Mouse (Mus musculus) embryo, embryonic 10.5 days (tissue): ENCODE data around the gene Lima1.
"Not testable (repeated sequence)": the region's sequence is repeated elsewhere in the genome, so short reads cannot be mapped to it uniquely, and the experiment has no call there.

Experiments used
- DNase-seq: peaks from one replicate; pipeline ENCODE4 v3.0.0-alpha.2; 2015; ENCODE audit warnings: low spot score

The Lima1 gene

GRCm38 (mm10) chr15:99834681-99835080 lies 40.6 kb downstream of the Lima1 start:
- no peak for DNase-seq

DNA sequence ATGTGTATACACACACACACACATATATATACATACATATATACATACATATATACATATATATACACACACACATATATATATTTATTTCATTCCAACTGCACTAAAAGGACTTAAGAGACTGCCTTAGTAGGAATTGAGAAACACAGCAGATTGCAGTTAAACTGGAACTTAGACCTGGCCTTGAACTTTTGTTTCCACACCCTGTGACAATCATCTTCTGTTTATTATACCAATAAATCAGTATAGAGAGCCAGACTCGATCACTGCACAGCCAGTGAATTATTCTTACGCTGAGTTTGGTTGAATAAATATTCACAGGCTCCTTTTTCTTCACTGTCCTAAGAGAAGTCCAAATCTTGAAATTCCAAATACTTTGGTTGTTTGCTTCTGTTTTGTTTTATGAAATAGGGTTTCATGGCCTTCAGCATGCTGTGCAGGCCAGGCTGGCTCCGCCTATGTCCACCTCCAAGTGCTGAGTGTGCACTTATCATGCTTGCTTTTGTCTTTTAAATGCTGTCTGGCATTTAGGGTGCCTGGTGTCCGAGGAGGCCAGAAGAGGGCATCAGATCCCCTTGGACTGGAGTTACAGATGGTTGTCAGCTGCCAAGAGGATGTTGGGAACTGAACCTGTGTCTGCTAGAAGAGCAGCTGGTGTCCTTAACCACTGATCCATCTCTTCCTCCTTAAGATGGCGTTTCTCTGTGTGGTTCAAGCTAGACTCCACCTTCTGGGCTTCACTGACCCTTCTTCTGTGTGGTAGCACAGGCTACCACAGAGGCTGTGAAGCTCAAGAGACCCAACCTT lies 41.4 kb downstream of the Lima1 start:
- no peak for DNase-seq

DNA sequence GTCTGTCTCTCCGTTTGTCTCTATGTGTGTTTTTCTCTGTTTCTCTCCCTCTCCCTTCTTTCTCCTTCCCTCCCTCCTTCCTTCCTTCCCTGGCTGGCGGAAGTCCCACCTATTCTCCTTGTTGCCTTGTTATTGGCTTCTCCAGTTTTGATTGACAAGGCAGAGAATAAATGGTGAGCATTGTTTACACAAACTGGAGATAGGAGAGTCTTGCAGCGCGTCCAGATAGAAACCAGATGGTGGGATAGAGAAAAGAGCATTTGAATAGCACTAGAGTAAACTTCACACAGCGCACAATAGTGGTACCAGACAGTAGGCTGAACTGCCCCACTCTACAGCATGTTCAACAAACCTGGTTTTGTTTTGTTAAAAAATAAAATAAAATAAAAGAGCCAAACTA lies 43.7 kb downstream of the Lima1 start:
- DNase-seq = peak; percentile 61

- DNase-seq = no peak
These were observed 47.2 kb downstream of the Lima1 start for GRCm38 (mm10) chr15:99828061-99828460.

DNA sequence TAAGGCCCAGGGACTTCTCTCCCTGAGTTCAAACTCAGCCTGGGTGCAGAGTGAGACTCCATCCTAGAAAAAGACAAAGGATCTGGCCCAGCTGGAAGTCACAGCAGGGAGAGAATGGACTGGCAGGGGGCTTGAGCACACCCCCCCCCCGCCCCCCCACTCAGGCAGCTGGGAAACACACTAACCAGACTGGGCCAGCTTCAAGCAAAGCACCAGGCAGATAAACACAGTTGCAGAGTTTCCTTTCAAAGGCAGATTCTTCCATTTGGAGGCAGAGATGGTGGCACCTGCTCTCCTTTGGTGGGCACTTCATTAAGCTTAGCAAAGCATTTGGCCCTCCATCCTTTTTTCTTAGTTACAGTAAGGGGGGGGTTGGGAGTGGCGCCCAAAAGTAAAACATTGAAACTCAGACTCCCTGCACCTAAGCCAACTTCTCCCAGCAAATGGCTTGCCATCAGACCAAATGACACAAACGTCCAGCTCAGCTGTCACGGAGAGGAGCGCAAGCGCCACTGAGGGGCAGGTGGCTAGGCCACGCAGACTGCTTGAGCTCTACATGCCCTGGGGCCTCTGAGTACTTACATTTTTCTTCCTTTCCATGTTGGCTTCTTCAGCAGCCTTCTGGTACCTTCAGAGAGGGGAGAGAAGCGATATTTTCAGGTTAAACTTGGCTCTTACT lies 48.9 kb downstream of the Lima1 start:
- no peak for DNase-seq

DNA sequence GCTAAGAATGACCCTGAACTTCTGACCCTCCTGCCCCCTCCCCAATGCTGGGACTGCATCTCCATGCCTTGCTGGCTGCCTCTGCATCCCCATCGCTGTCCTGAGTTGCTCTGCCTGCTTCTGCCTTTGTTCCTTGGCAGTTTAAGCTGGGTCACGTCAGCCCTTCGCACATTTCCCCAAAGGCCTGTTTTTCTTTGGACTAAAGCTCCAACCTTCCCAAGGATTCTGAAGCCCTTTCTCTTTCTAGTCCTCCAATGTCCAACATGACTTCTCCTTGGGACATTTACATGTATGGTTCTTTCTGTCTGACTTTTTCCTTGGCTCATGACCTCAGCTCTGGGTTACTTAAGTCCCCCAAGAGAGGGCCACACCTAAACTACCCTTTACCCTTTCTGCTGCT lies 50.0 kb downstream of the Lima1 start:
- DNase-seq = no peak

DNA sequence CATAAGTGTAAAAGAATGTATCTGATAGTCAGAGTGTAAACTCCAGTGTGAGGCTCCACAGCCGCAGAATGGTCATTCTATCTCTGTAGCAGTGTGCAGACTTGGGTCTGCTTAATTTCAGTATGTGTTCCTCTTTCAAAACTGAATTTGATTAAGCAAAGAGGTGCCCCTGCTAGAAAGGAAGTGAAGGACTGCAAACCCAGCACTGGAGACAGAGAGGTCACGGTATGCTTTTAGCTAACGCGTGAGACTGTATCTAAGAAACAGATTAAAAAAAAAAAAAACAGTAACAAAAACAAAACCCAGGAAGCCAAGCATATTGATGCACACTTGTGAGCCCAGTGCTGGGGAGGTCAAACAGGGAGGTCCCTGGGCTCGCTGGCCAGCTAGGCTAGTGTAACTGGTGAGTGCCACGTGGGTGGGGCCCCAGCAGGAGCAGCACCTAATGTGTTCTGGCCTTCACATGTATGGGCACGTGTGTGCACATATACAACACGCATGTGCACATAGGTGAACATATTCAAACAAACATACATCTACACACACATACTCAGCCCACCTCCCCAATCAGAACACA lies 51.8 kb downstream of the Lima1 start:
- no peak for DNase-seq

DNA sequence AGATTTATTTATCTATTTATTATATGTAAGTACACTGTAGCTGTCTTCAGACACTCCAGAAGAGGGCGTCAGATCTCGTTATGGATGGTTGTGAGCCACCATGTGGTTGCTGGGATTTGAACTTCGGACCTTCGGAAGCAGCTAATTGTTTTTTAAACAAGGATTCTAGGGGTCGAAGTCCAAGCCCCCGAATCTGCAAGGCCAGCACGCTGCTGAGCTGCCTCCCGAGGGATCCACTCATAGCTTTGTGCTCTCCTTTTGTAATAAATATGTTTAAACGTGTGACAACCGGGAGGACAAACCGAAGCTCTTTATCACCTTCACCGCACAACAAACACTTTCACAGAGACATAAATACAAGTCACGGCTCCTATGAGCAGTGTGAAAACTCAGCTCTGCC lies 52.8 kb downstream of the Lima1 start:
- DNase-seq = not testable (repeated sequence)

GRCm38 (mm10) chr15:99819621-99820279 lies 55.5 kb downstream of the Lima1 start:
- peak; percentile 75 for DNase-seq

DNA sequence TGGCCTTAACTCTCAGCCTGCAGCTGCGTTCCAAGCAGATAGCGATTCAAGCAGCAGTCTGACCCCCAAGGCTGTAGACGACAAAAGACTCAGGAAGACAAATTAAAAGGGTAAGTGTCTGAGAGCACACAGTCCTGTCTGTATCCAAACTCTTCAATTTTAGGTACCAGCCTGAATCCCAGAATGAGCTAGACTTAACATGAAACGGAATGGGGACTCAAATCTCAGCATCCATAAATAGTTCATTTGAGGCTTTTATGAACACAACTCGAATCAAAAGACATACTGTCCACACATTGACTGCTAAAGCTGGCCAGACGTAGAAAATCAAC lies 56.2 kb downstream of the Lima1 start:
- no peak for DNase-seq

- DNase-seq = peak; percentile 91
These were observed 56.7 kb downstream of the Lima1 start for GRCm38 (mm10) chr15:99818321-99819108.

GRCm38 (mm10) chr15:99817343-99818235 lies 57.7 kb downstream of the Lima1 start:
- peak; percentile 65 for DNase-seq

GRCm38 (mm10) chr15:99815999-99816398 lies 59.3 kb downstream of the Lima1 start:
- no peak for DNase-seq

DNA sequence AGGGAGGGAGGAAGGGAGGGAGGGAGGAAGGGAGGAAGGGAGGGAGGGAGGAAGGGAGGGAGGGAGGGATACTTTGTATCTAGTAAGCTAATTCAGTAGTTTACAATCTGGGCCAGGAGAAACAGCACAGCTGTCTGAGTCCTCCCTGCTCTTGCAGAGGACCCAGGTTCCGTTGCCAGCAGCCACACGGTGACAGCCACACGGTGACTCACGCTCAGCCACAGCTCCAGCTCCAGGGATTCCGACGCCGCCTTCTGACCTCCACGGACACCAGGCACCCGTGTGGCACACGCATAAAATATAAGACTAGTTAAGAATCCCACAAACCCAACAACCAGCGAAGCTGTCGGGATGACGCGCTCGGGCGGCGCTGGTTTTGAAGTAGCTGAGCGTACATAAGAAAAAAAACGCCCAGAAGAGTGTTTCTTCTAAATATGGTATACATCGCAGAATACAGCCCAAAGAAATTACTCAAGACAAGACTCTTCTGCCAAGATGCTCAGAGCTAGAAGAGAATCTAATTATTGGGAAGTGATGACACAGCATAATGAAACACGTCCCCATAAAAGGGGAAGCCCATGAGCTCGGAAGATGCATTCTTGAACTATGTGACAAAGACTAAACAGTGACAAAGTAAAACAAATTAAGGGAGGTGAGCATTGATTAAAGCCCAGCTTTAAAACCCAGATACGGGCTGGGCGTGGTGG lies 60.5 kb downstream of the Lima1 start:
- DNase-seq = no peak

DNA sequence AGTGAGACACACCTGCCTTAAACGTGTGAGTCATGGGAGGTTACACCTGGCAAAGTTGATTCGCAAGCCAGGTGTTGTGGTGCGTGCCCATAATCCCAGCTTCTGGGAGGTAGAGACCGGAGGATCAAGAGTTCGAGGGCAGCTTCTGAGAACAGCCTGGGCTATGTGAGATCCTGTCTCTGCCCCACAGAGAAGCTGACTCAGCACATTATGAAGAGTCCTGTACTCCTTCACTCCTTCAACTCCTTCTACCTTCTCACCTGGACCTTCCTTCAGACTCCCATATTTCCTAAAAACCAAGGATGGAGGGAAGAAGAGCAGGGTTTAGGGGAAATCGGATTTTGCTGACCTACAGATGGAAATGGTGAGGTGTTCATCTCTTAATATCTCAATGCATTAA lies 61.6 kb downstream of the Lima1 start:
- no peak for DNase-seq

GRCm38 (mm10) chr15:99812097-99812496 lies 63.2 kb downstream of the Lima1 start:
- no peak for DNase-seq

DNA sequence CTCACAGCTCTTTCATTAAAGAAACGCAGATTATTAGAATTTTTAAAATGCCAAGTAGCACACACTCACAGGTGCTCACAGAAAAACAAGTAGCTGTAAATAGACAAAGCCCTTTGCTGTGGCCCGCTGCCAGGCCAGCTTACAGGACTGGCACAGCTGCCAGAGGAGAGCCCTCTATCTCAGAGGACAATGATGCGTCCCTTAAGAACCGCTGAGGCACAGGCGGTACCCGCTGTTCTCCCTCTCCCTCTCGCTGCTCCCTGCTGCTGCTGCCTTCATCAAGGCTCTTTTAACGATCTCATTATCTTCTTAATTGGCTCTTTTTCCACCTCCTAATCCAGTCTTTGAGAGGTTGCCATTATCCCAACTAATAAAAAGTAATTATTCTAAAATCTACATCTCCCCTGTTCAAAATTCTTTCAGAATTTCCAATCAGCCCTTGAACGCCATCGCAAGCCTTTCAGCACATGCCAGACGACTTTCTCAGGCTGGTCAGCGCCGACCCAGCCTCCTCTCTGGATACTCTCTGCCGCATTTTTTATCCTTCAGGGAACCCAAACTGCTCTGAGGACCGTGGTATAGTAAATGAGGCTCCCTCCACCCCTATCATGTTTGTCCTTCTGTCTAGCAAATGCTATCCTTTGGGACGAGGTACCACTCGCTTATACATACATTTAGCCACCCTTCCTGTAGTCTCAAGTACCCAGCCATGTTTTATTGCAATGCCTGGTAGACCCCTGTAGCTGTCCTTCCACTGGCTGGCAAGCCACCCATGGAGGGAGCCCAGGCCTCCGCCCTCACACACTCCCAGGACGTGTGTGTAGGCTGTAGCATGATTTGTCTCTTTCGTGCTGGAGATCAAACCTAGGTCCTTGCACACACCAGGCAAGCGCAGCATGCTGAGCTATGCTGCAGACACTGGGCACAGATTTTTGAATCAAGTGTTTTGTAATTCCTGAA lies 67.2 kb downstream of the Lima1 start:
- peak; percentile 31 for DNase-seq

- peak; percentile 67 for DNase-seq
These were observed 69.1 kb downstream of the Lima1 start for GRCm38 (mm10) chr15:99806171-99806570.

GRCm38 (mm10) chr15:99805673-99806072 lies 69.6 kb downstream of the Lima1 start:
- no peak for DNase-seq
